ENCODE assay signal across 9 mouse cellular contexts in genomic region chr2:12327691-12328354, GRCm38 (mm10). TPM values are rescaled to one million over a fixed set of nuclear protein-coding genes. Genes with fewer than 3 reads are reported as not detected.
DNase-seq lines count a peak whose midpoint lies in the region; ATAC-seq and TF ChIP-seq lines count a peak whose summit lies in the region.
"Had no signal": no experiment of that assay in that cellular context is flagged by ENCODE, and none has a peak within 500 bp of the region (broad histone marks: within the 10 kb centered on the region; RNA-seq: fewer than 3 reads in every experiment).

No protein-coding gene starts in this region.

- no peak for TF ChIP-seq EP300 in heart, adult 2 months (IDR thresholded peaks at IDR 0.05; ENCODE audit: insufficient read depth, low read depth, low read length)

- H3K79me2 ChIP-seq in heart, adult 2 months (replicated peaks; ENCODE audit: control insufficient read depth, insufficient read depth, low read length), result no peaks in the 10 kb centered on the region

- no peak for DNase-seq in heart, adult 2 months
- no peak for DNase-seq in intestine, embryonic 14.5 days (ENCODE audit: low spot score)
- no peak for DNase-seq in adrenal gland, postnatal 14 days
- no peak for DNase-seq in adrenal gland, postnatal 10 days
- no peak for DNase-seq in cerebellum, postnatal 10 days
- DNase-seq: gastrocnemius, postnatal 10 days had no signal

- H3K4me2 ChIP-seq in heart, embryonic 13.5 days, result peak overlapping the region; percentile 70
- peak overlapping the region; percentile 53 for H3K4me2 ChIP-seq in embryonic facial prominence, embryonic 12.5 days (replicated peaks)
- peak overlapping the region; percentile 43 for H3K4me2 ChIP-seq in intestine, embryonic 14.5 days (ENCODE audit: low read length)
- H3K4me2 ChIP-seq in midbrain, embryonic 16.5 days (ENCODE audit: low read length), result peak overlapping the region; percentile 59

- H3K4me1 ChIP-seq in heart, embryonic 13.5 days, result peaks cover 32% of the 10 kb centered on the region
- peaks cover 8% of the 10 kb centered on the region for H3K4me1 ChIP-seq in heart, adult 2 months (ENCODE audit: control insufficient read depth, insufficient read depth, low read length)
- H3K4me1 ChIP-seq in embryonic facial prominence, embryonic 12.5 days, result peaks cover 18% of the 10 kb centered on the region; the same call in 1 of the 2 replicates
- H3K4me1 ChIP-seq in intestine, embryonic 14.5 days (replicated peaks; ENCODE audit: control insufficient read depth, insufficient read depth, low read length), result no peaks in the 10 kb centered on the region
- H3K4me1 ChIP-seq in midbrain, embryonic 16.5 days (ENCODE audit: control insufficient read depth, insufficient read depth, low read length), result peaks cover 18% of the 10 kb centered on the region

- no peaks in the 10 kb centered on the region for H3K9me3 ChIP-seq in heart, embryonic 13.5 days
- H3K9me3 ChIP-seq in embryonic facial prominence, embryonic 12.5 days, result no peaks in the 10 kb centered on the region
- H3K9me3 ChIP-seq in intestine, embryonic 14.5 days (ENCODE audit: control insufficient read depth, low read length), result no peaks in the 10 kb centered on the region
- no peaks in the 10 kb centered on the region for H3K9me3 ChIP-seq in midbrain, embryonic 16.5 days (replicated peaks; ENCODE audit: control insufficient read depth, low read length, poor library complexity, severe bottlenecking)

- 37% methylated on average over 11 of the region's 11 CpGs for WGBS in heart, embryonic 13.5 days
- WGBS in heart, adult 2 months, result 53% methylated on average over 11 of the region's 11 CpGs
- WGBS in embryonic facial prominence, embryonic 12.5 days, result 25% methylated on average over 11 of the region's 11 CpGs
- 40% methylated on average over 11 of the region's 11 CpGs for WGBS in intestine, embryonic 14.5 days
- 24% methylated on average over 11 of the region's 11 CpGs for WGBS in midbrain, embryonic 16.5 days

- no peak for ATAC-seq in heart, embryonic 13.5 days (ENCODE audit: extremely low read depth, insufficient number of reproducible peaks, low FRiP score, low TSS enrichment)
- no peak for ATAC-seq in embryonic facial prominence, embryonic 12.5 days (ENCODE audit: insufficient number of reproducible peaks, insufficient read depth, low FRiP score, low TSS enrichment)
- no peak for ATAC-seq in intestine, embryonic 14.5 days (replicated peaks; ENCODE audit: low FRiP score, low TSS enrichment, low read depth)
- peak; percentile 38; the same call in 1 of the 2 replicates for ATAC-seq in midbrain, embryonic 16.5 days

- intact Hi-C loops in heart, adult 2 months (cut with DNase I), result no loop called here

- H3K27me3 ChIP-seq in heart, embryonic 13.5 days (replicated peaks), result no peaks in the 10 kb centered on the region
- H3K27me3 ChIP-seq in heart, adult 2 months (ENCODE audit: control insufficient read depth, insufficient read depth, low read length), result no peaks in the 10 kb centered on the region
- no peaks in the 10 kb centered on the region for H3K27me3 ChIP-seq in embryonic facial prominence, embryonic 12.5 days
- H3K27me3 ChIP-seq in intestine, embryonic 14.5 days (replicated peaks; ENCODE audit: control insufficient read depth, insufficient read depth, low read length), result no peaks in the 10 kb centered on the region
- H3K27me3 ChIP-seq in midbrain, embryonic 16.5 days (ENCODE audit: control insufficient read depth, insufficient read depth, low read depth, low read length), result no peaks in the 10 kb centered on the region

- no peak for TF ChIP-seq POLR2A in heart, adult 2 months (IDR thresholded peaks at IDR 0.05; ENCODE audit: insufficient read depth, low read depth, low read length)

- peak overlapping the region; percentile 51 for H3K4me3 ChIP-seq in heart, embryonic 13.5 days
- no peak overlapping the region for H3K4me3 ChIP-seq in heart, adult 2 months
- peak overlapping the region; percentile 30 for H3K4me3 ChIP-seq in embryonic facial prominence, embryonic 12.5 days
- peak overlapping the region; percentile 10; the same call in 1 of the 2 replicates for H3K4me3 ChIP-seq in intestine, embryonic 14.5 days (ENCODE audit: low read depth, low read length)
- H3K4me3 ChIP-seq in midbrain, embryonic 16.5 days (ENCODE audit: low read depth, low read length), result peak overlapping the region; percentile 37

- TF ChIP-seq CTCF in heart, adult 2 months (IDR thresholded peaks at IDR 0.05), result no peak

- no peaks in the 10 kb centered on the region for H3K36me3 ChIP-seq in heart, embryonic 13.5 days
- H3K36me3 ChIP-seq in heart, adult 2 months (ENCODE audit: control insufficient read depth, insufficient read depth, low read length), result no peaks in the 10 kb centered on the region
- H3K36me3 ChIP-seq in embryonic facial prominence, embryonic 12.5 days, result no peaks in the 10 kb centered on the region
- no peaks in the 10 kb centered on the region for H3K36me3 ChIP-seq in intestine, embryonic 14.5 days (ENCODE audit: control insufficient read depth, insufficient read depth, low read length)
- H3K36me3 ChIP-seq in midbrain, embryonic 16.5 days (ENCODE audit: control insufficient read depth, insufficient read depth, low read length), result no peaks in the 10 kb centered on the region

- H3K9ac ChIP-seq in heart, embryonic 13.5 days, result peak overlapping the region; percentile 61
- no peak overlapping the region for H3K9ac ChIP-seq in heart, adult 2 months (ENCODE audit: low read depth, low read length)
- no peak overlapping the region for H3K9ac ChIP-seq in embryonic facial prominence, embryonic 12.5 days
- no peak overlapping the region for H3K9ac ChIP-seq in intestine, embryonic 14.5 days (ENCODE audit: low read length)
- H3K9ac ChIP-seq in midbrain, embryonic 16.5 days (ENCODE audit: low read depth, low read length), result 0 out of 2 replicates have a peak overlapping the region, but pooled peaks have one; percentile 38

- peak overlapping the region; percentile 36; the same call in 1 of the 2 replicates for H3K27ac ChIP-seq in heart, embryonic 13.5 days (replicated peaks)
- no peak overlapping the region for H3K27ac ChIP-seq in heart, adult 2 months
- H3K27ac ChIP-seq in embryonic facial prominence, embryonic 12.5 days, result 0 out of 2 replicates have a peak overlapping the region, but pooled peaks have one; percentile 30
- no peak overlapping the region for H3K27ac ChIP-seq in intestine, embryonic 14.5 days (ENCODE audit: low read depth)
- no peak overlapping the region for H3K27ac ChIP-seq in midbrain, embryonic 16.5 days (ENCODE audit: low read length)

RNA-seq across cellular contexts. Expression of gene Itga8, which starts 26.1 kb away (rescaled TPM):
- 9.2 and 10.8 TPM in 2 replicates for polyA plus RNA-seq in heart, embryonic 13.5 days (2015; fragmentation: Nextera tagmentation; extraction: Ambion mirVana)
- 1 to 10 TPM; 6.3 to 7.4 TPM for total RNA-seq in heart, adult 2 months (2021)
- polyA plus RNA-seq in heart, adult 2 months (2012; rRNA removed), result 5.3 and 6.9 TPM in 2 replicates
- 15.8 TPM in 2 replicates for polyA plus RNA-seq in embryonic facial prominence, embryonic 12.5 days (2016; fragmentation: Nextera tagmentation; extraction: Ambion mirVana)
- polyA plus RNA-seq in intestine, embryonic 14.5 days (2014; fragmentation: Nextera tagmentation; extraction: Ambion mirVana), result 27.5 and 33.0 TPM in 2 replicates
- polyA plus RNA-seq in midbrain, embryonic 16.5 days (2015; fragmentation: Nextera tagmentation; extraction: Ambion mirVana), result 2.1 and 2.6 TPM in 2 replicates
- total RNA-seq in adrenal gland, postnatal 14 days (2021), result 17.6 and 19.0 TPM in 2 replicates
- 10 to 100 TPM; 21.7 to 24.1 TPM for total RNA-seq in adrenal gland, postnatal 10 days (2021)

Comparison
In these comparisons a context has a peak if more than half of its experiments do, and no peak if none do; other contexts are left out.
1. H3K27ac ChIP-seq: peak in heart, embryonic 13.5 days (single experiment) and embryonic facial prominence, embryonic 12.5 days (single experiment); none in heart, adult 2 months (single experiment), intestine, embryonic 14.5 days (single experiment) and midbrain, embryonic 16.5 days (single experiment).
2. H3K9ac ChIP-seq: peak in heart, embryonic 13.5 days (single experiment) and midbrain, embryonic 16.5 days (single experiment); none in heart, adult 2 months (single experiment), embryonic facial prominence, embryonic 12.5 days (single experiment) and intestine, embryonic 14.5 days (single experiment).
3. Peak in every context shown above with its lines, with median percentiles within 50 percentile points of each other: H3K4me2 ChIP-seq.